Mouse (Mus musculus): ENCODE results near the gene Prkcb. TPM values are rescaled to one million over a fixed set of nuclear protein-coding genes. Genes with fewer than 3 reads are reported as not detected.

Prkcb gene
- total RNA-seq, 4 experiments from 2014 or later = 650 to 790 (median 729) TPM

DNA sequence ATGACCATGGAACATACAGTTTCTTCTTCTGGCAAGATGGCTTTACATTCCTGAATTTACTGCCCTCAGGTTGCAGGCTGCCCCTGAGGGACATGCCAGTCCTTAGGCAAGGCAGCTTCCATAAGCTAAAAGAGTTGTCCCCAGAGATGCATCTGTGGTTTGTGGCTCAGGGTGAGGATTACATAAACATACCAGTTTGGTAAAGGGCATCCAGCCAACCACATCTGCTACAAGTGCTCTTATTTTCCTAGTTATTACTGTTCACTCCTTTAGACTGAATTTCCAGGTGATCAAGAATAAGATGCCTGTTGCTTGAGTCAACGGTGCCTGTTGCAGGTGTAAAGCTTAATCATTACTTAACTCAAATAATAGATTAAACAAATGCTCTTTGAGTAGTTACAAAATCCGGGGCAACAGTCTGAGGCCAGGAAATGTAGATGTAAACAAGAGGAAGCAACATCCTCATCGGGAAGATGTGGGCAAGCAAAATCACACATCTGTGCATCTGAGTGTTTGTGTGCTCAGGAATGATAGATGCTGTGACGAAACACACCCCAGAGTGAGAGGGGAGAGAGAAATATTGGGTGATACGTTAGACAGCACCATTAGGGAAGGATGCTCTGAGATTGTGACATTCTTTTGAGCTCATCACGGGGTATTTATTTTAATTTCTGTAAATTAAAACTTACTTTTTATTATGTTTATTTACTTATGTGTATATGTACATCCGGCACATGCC, 376.9 kb downstream of the Prkcb start:
- DNase-seq (ENCODE audit: low spot score in 2 of 2) = no peak

DNA sequence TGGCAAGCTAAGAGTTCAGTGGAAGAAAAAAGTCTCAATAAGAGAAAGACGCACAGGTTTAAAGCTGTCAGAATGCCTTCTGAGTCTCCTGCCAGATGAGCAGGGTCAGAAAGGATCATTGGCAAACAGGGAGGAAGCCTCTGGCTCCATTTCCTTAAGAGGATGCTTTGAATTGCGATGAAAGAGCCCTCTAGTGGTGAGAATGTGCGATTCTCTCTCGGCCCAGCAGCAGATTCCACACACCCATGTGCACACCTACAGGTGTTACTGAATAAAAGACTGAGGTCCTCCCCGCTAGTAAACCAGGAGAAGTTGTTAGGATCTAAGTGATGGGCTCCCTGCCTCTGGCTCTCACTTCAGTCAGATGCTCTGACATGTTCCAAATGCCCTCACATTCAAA, 379.4 kb downstream of the Prkcb start:
- peak in 1 of 2 experiments; percentile 31 for DNase-seq (ENCODE audit: low spot score in 2 of 2)

- DNase-seq (ENCODE audit: low spot score in 2 of 2) = peak in 1 of 2 experiments; percentile 17
Observed at GRCm38 (mm10) chr7:122670442-122670872, 381.9 kb downstream of the Prkcb start, which contains the start of gene Cacng3. TSS of gene Cacng3 (plus strand) at chr7:122670492.

DNA sequence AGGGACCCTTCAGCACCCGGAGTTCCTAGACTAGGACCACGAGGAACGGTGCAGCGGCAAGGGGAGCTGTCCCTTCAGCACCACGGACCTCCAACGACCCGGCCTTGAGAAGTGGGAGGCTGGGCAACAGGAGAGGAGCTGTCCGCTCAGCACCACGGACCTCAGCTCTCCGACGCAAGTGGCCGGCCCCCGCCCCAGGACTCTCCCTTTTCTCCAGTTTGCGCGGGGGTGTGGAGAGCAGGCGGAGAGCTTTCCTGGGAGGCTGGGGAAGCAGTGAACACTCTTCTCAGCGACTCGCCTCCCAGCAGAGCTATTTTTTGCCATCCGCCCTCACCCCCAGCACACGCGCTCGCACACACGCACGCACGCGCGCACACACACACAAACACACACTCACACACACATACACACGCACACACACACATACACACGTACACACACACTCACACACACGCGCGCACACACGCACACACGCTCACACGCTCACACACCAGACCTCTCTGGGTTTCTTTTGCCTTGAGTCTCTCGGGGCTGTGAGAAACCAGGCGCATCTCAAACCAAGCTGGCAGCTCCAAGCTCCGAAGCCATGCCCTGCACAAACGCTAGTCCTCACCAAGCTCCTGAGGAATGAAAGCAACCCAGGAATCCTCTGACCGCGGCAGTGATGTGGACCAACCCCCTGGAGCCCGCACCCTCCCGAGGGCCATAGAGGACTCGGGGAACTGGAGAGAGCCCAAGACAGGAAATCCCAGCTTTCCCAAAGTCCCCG, 382.5 kb downstream of the Prkcb start:
- DNase-seq (ENCODE audit: low spot score in 2 of 2) = peak; percentile 66 to 69

GRCm38 (mm10) chr7:122672981-122673380, 384.4 kb downstream of the Prkcb start:
- DNase-seq (ENCODE audit: low spot score in 2 of 2) = peak in 1 of 2 experiments; percentile 25

- DNase-seq (ENCODE audit: low spot score in 2 of 2) = peak; percentile 27 to 33
Observed at GRCm38 (mm10) chr7:122675207-122675606, 386.7 kb downstream of the Prkcb start.

Other genes starting within 250 kb of the Prkcb start
- 10 to 100 TPM; 44.5 to 60.1 (median 52.6) TPM for gene Ubfd1, start 221.6 kb upstream of the Prkcb start, total RNA-seq (2022)
- 10 to 100 TPM in 2 of 4 experiments, 1 to 10 TPM in 2; 7.3 to 10.7 (median 9.3) TPM for gene Ears2, start 221.5 kb upstream of the Prkcb start, total RNA-seq (2022)
- gene Ndufab1, start 186.9 kb upstream of the Prkcb start, total RNA-seq (2022) = 100 to 1,000 TPM; 260 to 283 (median 273) TPM
- gene Palb2, start 155.8 kb upstream of the Prkcb start, total RNA-seq (2022) = 1 to 10 TPM; 1.7 to 2.5 (median 2.4) TPM
- 100 to 1,000 TPM in 3 of 4 experiments, 10 to 100 TPM in 1; 95.7 to 114 (median 101) TPM for gene Dctn5, start 155.7 kb upstream of the Prkcb start, total RNA-seq (2022)
- gene Plk1, start 129.3 kb upstream of the Prkcb start, total RNA-seq (2022) = 1 to 10 TPM; 1.7 to 2.8 (median 2.5) TPM
- gene Ern2, start 102.5 kb upstream of the Prkcb start, total RNA-seq (2022) = under 1 TPM; 0.26 to 0.87 (median 0.73) TPM
- 1 to 10 TPM; 2.5 to 3.4 (median 2.9) TPM for gene Chp2, start 69.3 kb upstream of the Prkcb start, total RNA-seq (2022)

All from layer of hippocampus, adult 8-10 months (tissue).